Mouse (Mus musculus) cerebellum, adult 8-10 months (tissue): ENCODE measurements around the gene Cdk5rap3.
A peak's percentile ranks its signal among the peaks of the same experiment; 100 is the strongest.

Experiments used
- DNase-seq: peaks from one replicate; pipeline ENCODE4 v3.0.0; 2022

The Cdk5rap3 gene

DNA sequence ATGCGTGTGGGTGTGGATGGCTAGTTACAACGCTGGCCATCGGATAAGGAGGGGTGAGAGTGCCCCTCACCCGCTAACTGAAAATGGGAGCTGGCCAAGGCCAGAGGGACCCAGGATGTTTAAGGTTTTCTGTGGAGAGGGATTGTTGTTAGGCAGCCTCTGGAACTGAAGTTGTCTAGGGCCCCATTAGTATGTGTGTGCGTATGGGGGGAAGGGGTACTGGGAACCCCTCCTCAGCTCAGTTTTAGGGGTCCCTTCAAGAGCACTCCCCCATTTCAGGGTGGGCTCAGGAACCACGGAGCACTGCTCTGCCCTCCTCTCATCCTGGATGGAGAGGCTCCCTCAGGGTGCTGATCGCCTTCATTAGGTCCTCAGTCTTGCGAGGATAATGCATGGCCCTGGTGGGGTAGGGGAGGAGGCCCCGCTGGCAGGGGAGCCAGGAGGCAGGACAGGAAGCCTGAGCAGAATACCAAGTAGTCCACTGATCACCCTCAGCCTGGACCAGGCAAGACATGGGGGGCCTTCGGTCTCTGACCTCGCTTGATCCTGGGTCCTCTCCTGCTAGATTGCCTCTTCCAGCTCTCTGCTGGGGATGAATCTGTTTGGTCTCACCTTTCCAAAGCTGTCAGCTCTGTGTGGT lies 23.0 kb downstream of the Cdk5rap3 start:
- DNase-seq: no peak

DNA sequence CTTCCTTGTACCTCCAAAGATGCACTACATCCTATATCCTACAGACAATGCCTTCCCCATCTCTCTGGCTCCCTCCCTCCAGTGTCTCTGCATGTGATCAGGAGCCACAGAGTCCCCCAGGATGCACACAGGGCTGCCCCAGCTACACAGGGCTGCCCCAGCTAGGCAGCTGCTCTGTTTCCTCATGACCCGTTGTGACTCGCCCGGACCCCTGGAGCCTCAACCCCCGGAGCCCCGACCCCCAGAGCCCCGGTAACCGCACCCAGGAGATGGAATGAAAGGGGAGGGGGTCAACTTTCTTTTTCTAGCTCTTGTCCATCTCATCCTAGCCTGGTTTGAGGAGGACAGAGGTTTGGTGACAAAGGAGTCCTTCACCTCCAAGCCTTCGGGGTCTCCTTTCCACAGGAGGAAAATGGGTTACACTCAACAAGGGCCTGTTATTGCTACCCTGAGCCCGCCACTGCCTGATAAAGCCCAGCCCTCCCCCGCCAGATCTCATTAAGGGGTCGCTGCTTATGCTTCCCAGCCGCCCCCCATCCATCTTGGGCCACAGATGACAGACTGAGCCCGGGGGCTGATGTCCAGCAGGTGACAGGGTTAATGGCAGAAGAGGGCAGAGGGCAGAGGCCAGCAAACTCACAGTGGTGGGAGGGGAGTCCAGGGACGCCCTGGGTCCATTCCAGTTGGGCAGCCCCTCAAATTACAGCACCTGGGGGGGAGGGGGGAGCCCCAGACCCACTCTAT lies 24.3 kb downstream of the Cdk5rap3 start:
- DNase-seq: no peak

- no peak for DNase-seq
Measured at GRCm38 (mm10) chr11:96886942-96887546, 29.3 kb downstream of the Cdk5rap3 start.

DNA sequence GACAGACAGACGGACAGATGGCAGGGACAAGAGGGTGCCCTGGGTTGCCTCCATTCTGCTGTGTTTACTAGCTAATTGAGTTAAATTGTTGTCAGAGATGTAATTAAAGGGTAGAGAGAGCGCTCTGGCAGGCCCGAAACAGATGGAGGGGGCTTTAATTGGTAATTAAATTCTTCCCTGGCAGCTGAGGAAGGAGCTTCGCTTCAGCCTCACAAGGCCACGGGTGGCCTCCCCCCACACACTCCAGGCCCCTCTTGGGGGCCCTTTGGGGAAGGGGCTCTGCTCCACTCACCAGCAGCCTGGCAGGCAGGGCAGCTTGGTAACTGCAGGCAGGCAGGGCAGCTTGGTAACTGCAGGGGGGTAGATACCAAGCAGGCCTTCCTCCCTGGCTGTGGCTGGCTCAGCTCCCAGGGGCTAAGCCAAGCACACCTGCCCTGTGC lies 30.4 kb downstream of the Cdk5rap3 start:
- DNase-seq: no peak

- DNase-seq: no peak
Measured at GRCm38 (mm10) chr11:96880296-96880695, 36.0 kb downstream of the Cdk5rap3 start.

- no peak for DNase-seq
Measured at GRCm38 (mm10) chr11:96879359-96879758, 36.9 kb downstream of the Cdk5rap3 start.

GRCm38 (mm10) chr11:96878715-96879114 lies 37.6 kb downstream of the Cdk5rap3 start:
- DNase-seq: no peak

- no peak for DNase-seq
Measured at GRCm38 (mm10) chr11:96877071-96877470, 39.2 kb downstream of the Cdk5rap3 start.

DNA sequence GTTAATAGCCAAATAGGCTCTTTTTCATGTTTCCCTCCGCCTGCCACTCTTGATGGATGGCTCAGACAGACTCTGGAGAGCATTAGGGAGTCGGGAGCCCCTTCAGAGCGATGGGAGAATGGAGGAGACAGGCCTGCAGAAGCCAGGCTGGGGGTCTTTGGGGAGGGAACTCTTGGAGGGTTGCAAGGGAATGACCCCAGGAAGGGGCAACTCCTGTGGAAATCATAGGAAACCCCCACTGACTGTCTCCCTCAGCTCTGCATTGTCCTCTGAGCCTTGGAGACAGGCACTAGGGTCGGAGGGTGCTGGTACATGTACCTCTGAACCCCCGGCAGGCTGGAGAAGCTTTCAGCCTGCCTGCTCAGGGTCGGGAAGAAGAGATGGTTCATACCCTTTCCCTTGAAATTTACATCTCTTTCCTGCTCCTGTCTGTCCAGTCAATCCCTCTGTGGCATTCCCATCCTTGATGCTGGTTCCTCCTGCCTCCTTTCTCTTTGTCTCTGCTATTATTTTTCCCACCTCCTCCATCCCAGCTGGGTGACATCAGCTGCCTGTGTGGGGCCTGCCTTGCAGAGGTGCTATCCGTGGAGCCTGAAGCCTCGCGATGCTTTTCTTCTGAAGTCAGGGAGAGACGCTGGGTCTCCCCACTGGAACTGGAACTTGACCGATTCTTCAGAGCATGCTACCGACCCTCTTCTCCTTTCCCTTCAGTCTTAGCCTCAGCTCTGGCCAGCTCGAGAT lies 39.8 kb downstream of the Cdk5rap3 start:
- DNase-seq: no peak

DNA sequence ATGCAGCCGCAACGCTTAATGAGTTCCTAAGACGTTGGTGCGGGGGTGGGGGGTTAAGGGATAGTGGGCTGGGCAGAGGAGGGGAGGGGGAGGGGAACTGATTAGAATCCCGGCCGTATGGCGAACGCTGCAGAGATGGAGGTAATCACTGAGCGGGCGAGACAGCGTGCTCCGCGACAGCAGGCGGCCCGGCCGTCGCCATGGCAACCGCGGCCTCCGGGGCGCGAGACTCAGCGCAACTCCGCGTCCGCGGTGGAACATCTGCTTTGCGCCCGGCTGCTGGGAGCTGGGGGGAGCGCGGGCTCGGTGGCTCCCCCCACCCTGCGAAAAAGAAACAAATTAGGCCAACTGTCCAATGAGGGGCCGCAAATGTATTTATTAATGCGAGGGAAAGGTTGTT lies 40.6 kb downstream of the Cdk5rap3 start:
- peak; percentile 45 for DNase-seq

DNA sequence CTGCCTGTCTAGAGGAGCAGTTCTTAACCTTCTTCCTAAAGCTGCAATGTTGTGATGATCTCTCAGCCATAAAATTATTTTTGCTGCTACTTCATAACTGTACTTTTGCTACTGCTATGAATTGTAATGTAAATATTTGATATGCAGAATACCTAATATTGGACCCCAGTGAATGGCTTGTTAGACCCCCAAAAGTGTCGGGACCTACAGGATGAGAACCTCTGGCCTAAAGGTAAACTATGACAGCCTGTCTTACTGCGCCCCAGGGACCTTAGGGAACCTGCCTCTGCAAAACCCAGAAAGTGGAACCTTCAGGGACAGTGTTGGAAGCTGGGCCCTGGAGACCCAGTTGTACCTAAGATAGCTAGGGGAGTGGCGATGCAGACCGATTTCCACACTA lies 41.0 kb downstream of the Cdk5rap3 start:
- DNase-seq: no peak

DNA sequence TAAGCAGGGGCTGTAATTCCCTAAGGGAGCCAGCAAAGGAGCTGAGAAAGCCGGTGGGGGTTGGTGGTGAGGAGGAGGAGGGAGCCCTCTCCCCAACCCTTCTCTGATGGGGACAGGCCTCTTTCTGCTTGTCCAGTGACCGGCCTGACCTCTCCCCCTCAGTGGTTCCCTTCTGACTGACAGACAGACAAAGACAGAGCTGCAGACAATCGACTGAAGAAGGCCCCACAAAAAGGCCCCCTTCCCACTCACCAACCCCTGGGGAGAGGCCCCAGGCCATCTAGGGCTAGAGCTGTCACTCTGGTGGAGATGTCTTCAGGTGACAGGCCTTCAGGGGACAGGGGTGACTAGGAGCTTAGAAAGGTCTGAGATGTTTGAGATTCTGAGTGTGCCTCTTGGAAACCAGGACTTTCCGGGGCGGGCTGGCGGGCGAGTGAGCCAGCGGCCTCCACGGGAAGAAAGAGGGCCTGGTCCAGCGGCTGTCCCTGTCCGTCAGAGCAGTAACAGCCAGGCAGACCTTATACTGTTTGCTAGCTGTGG lies 42.6 kb downstream of the Cdk5rap3 start:
- DNase-seq: no peak

DNA sequence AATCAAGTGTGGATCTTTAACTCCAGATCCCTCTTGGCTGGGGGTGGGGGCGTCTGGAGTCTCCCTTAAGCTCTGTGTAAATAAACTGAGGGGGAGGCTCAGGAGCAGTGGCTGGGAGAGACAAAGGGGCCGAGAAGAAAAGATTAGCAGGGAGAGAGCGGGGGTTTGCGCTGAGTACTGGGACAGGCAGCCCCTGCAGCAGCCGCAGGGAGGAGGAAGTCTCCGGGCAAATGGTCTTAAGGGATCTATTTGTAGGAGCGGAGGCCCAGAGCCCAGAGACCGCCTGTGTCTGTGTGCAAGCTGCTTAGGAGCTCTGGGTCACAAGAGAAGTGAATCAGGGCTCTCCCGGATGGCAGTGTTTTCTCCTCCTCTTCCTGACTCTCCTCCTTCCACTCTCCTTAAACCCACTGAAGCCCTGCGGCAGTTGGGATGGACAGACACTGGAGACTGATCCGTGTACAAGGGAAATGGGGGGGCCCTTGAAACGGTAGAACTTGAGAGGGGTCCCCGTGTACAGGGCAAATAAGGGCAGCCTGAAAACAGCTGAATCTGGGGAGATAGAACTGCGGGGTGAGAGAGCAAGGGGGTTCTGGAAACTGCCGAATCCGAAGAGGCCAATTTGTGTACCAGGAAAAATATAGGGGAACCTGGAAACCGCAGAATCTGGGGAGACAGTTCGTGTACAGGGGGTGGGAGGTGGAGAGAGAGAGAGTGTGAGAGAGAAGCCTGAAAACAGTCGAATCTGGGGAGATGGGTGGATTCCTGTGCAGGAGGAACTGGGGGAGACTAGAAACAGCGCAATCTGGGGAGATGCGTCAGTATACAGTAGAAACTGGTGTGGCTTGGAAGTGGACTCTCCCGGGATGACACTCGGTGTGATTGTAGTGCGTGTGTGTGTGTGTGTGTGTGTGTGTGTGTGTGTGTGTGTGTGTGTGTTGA lies 43.6 kb downstream of the Cdk5rap3 start:
- no peak for DNase-seq

DNA sequence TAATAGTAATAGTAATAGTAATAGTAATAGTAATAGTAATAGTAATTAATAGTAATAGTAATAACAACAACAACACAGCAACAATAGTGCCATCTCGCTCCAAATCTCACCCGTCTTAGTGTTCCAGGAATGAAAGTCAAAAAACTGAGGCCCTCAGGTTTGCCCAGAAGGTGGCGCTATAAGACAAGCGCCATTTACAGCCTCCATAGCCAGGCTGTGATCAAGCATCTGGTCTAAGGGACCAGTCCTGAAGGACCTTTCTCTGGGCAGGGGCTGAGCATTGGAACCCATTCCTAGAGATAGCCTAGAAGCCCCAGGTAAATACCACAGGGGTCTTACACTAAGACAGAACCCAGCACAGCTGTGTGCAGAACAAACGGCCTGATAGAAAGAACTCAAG lies 49.1 kb downstream of the Cdk5rap3 start:
- DNase-seq: peak; percentile 71

DNA sequence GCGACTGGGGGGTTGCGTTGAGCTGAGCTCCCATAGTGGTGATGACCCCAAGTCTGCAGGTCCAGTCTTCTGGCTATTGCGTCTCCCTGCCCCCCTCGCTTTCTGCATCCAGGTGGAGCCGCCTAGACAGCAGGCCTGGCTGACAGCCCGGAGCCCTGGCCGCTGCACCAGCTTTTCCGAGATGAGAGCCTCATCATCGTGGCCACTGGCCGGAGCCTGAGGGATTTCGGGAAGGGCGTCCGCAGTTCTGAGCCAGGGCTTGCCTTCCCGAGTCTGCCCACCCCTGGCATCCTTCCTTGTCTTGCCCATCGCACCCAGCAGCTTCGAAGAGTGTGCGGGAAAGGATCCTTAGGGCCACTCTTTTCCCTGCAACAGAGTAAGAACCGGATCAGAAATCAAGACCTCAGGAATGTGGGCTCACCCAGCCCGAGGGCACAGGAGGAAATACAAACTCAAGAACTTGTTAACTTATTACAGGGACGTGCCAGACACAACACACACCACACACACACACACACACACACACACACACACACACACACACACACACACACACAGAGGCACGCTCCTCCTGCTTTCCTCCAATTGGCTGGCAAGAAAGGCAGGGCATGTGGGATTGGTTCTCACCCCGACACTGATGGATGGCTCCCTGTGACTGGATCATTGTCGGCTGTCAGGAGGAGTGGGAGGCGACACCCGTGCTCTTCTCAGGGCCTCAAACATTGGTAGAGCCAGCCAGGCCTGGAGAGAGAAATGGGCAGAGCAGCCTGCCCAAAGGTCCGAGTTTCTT lies 52.9 kb downstream of the Cdk5rap3 start:
- DNase-seq: peak; percentile 30

- DNase-seq: no peak
Measured at GRCm38 (mm10) chr11:96862534-96862933, 53.8 kb downstream of the Cdk5rap3 start.

DNA sequence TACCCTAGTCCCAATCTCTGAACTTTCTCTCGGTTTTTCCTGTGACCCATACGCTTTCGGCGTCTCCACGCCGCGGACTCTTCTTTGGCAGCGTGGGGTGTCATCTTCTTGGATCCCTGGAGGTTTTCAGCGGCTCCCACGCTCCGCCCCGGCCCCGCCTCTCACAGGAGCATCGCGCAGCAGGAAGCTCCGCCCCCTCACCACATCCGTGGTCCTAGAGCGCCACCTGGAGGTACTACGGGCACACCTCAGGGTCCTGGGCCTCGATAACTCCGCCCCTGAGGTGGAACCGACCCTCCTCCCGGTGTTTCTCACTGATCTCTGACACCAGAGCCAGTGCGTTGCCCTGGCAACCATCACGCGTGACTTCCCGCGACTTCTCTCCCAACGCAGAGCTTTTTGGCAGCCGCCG lies 54.4 kb downstream of the Cdk5rap3 start:
- peak; percentile 97 for DNase-seq

- no peak for DNase-seq
Measured at GRCm38 (mm10) chr11:96861446-96861845, 54.9 kb downstream of the Cdk5rap3 start.

GRCm38 (mm10) chr11:96860564-96860963 lies 55.7 kb downstream of the Cdk5rap3 start:
- DNase-seq: peak; percentile 82

DNA sequence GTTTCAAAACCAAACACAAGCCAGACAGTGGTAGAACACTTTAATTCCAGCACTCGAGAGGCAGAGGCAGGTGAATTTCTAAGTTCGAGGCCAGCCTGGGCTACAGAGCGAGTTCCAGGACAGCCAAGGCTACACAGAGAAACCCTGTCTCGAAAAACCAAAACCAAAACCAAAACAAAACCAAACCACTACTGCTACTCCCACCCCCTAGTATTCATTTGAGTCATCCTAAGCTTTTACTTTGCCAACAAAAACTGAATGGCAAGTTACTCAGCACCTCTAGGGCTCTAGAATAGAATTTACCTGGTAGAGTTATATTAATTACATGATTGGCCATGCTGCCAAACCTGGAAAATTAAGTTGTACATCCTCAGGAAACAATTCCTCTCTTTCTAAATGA lies 56.7 kb downstream of the Cdk5rap3 start:
- DNase-seq: no peak

DNA sequence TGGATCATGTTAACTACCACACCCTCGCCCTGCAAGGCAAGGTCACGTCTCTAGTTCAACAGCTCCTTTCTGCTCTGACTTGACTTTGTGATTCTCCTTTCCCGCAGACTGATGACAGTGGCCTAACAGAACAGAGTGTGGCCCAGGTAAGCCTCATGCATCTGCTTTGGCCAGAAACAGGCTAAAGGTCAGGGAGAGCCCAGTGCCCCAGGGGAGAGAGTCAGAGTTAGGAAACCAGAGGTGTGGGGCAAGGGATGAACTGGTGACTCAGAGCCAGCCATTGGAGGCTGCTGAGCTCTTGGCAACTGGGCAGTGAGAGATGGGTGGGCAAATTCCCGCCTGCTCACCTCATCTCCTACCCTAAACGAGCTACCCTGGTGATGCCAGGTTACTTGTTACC lies 58.9 kb downstream of the Cdk5rap3 start:
- no peak for DNase-seq
